Mouse (Mus musculus) myocyte (in vitro differentiated cells): ENCODE results near the gene Rapgef3.

Experiments
- CEBPB ChIP-seq: IDR thresholded peaks from 2 replicates; pipeline ENCODE4 v1.6.1; 2011; ENCODE audit warnings: mild to moderate bottlenecking, moderate library complexity; ENCODE audit not compliant: poor library complexity, insufficient read depth, severe bottlenecking
- E2F4 ChIP-seq: IDR thresholded peaks from one replicate; pipeline ENCODE4 v1.6.1; 2011; ENCODE audit warnings: mild to moderate bottlenecking, control low read depth, moderate library complexity; ENCODE audit not compliant: insufficient read depth
- MAX ChIP-seq: IDR thresholded peaks from one replicate; pipeline ENCODE4 v1.6.1; 2011; ENCODE audit warnings: low read depth, mild to moderate bottlenecking, control low read depth
- MYOG ChIP-seq, 3 experiments: IDR thresholded peaks; one replicate each; pipeline ENCODE4 v1.6.1; 2011; ENCODE audit warnings: control low read depth in 2 of 3, low read depth in 2 of 3, mild to moderate bottlenecking in 2 of 3; ENCODE audit not compliant: insufficient read length in 2 of 3, control insufficient read depth in 1 of 3, insufficient read depth in 1 of 3
- POLR2A ChIP-seq: IDR thresholded peaks from one replicate; pipeline ENCODE4 v1.6.1; 2011; ENCODE audit warnings: low read depth, mild to moderate bottlenecking, control low read depth, moderate library complexity; ENCODE audit not compliant: insufficient read length
- POLR2AphosphoS2 ChIP-seq: IDR thresholded peaks from one replicate; pipeline ENCODE4 v1.6.1; 2011; ENCODE audit warnings: low read depth, control low read depth; ENCODE audit not compliant: insufficient read length
- REST ChIP-seq: IDR thresholded peaks from one replicate; pipeline ENCODE4 v1.6.1; 2011; ENCODE audit warnings: mild to moderate bottlenecking, control low read depth, moderate library complexity; ENCODE audit not compliant: insufficient read depth, insufficient read length
- SRF ChIP-seq: IDR thresholded peaks from one replicate; pipeline ENCODE4 v1.6.1; 2011; ENCODE audit warnings: low read depth; ENCODE audit not compliant: control insufficient read depth, insufficient read length
- TCF3 ChIP-seq: IDR thresholded peaks from one replicate; pipeline ENCODE4 v1.6.1; 2011; ENCODE audit warnings: low read depth, control low read depth; ENCODE audit not compliant: insufficient read length
- USF1 ChIP-seq: IDR thresholded peaks from one replicate; pipeline ENCODE4 v1.6.1; 2011; ENCODE audit warnings: low read depth, mild to moderate bottlenecking, control low read depth, moderate library complexity

DNA sequence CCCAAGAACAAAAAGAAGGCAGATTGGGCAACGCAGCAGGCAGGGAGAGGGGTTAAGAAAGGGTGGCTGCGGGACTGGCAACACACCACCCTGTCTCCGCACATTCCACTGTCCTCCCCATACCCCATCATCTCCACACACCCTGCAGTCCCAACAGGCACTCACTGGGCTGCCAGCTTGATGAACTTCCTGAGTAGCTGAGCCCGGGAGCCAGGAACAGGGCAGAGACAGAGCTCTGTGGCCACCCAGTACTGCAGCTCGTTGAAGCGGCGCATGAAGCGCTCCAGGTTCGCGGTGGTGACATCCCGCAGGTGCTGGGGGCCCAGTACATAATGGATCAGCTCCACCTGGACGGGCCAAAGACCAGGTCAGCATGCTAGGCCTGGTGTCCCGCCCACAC, 17.9 kb downstream of the Rapgef3 start:
- TF ChIP-seq POLR2A (no peak), CEBPB (no peak), USF1 (no peak), TCF3 (no peak), MYOG (IDR thresholded peaks at IDR 0.05; ENCODE audit: control insufficient read depth in 1 of 3, insufficient read depth in 1 of 3, insufficient read length in 2 of 3, low read depth in 2 of 3) (no peak), MAX (no peak), E2F4 (no peak), REST (no peak), SRF (no peak), POLR2AphosphoS2 (no peak)
